Mouse (Mus musculus) gastrocnemius, adult 2 months (tissue): ENCODE measurements around the gene Dnal4. TPM values are rescaled to one million over a fixed set of nuclear protein-coding genes. Genes with fewer than 3 reads are reported as not detected.

Experiments used
- DNase-seq: peaks from one replicate; pipeline ENCODE4 v3.0.0; 2022
- H3K27ac ChIP-seq: fragments of 200-600 bp; 2 replicates; pipeline ENCODE4 v1.8.1; 2022; ENCODE audit warnings: mild to moderate bottlenecking
- H3K4me3 ChIP-seq: fragments of 200-600 bp; 2 replicates; pipeline ENCODE4 v1.8.1; 2022; ENCODE audit warnings: mild to moderate bottlenecking, moderate library complexity
- CTCF ChIP-seq: fragments of 200-600 bp; IDR thresholded peaks from 2 replicates; pipeline ENCODE4 v1.8.1; 2022; ENCODE audit warnings: antibody characterized with exemption, mild to moderate bottlenecking, moderate library complexity
- intact Hi-C: fragments of 180-260 bp; cut with DNase I; formaldehyde crosslinking; loops from one replicate; pipeline ENCODE4 v1.15.1; 2025
- total RNA-seq, 2 experiments: library from RNA; stranded (reverse); gene quantifications; 2 replicates each; pipeline ENCODE4 v1.2.3; 2021

The Dnal4 gene
- total RNA-seq, 2 experiments from 2014 or later, result 4.2 to 6.2 TPM

GRCm38 (mm10) chr15:79767327-79767961 is 10.2 kb downstream of the Dnal4 start:
- intact Hi-C loops, result no loop called here
- no peak for DNase-seq
- no peak overlapping the region for H3K27ac ChIP-seq
- H3K4me3 ChIP-seq, result no peak overlapping the region
- TF ChIP-seq CTCF, result no peak

- no peak overlapping the region for H3K27ac ChIP-seq
- intact Hi-C loops, result no loop called here
- H3K4me3 ChIP-seq, result no peak overlapping the region
- TF ChIP-seq CTCF, result no peak
- no peak for DNase-seq
These were observed 11.0 kb downstream of the Dnal4 start for GRCm38 (mm10) chr15:79766586-79767071.

- DNase-seq, result no peak
- intact Hi-C loops, result no loop called here
- no peak for TF ChIP-seq CTCF
- Histone ChIP-seq H3K27ac (no peak overlapping the region), H3K4me3 (no peak overlapping the region)
These were observed 11.5 kb downstream of the Dnal4 start for GRCm38 (mm10) chr15:79766168-79766567.

- no peak for DNase-seq
- TF ChIP-seq CTCF, result no peak
- no peak overlapping the region; the same call in 1 of the 2 replicates for H3K27ac ChIP-seq
- intact Hi-C loops, result no loop called here
- no peak overlapping the region for H3K4me3 ChIP-seq
These were observed 12.3 kb downstream of the Dnal4 start for GRCm38 (mm10) chr15:79765361-79765760.

- DNase-seq, result no peak
- no peak overlapping the region; the same call in 1 of the 2 replicates for H3K27ac ChIP-seq
- H3K4me3 ChIP-seq, result no peak overlapping the region
- TF ChIP-seq CTCF, result no peak
- intact Hi-C loops, result no loop called here
These were observed 12.9 kb downstream of the Dnal4 start for GRCm38 (mm10) chr15:79764539-79765267.

- intact Hi-C loops, result no loop called here
- Histone ChIP-seq H3K4me3 (no peak overlapping the region), H3K27ac (no peak overlapping the region)
- no peak for TF ChIP-seq CTCF
- no peak for DNase-seq
These were observed 13.9 kb downstream of the Dnal4 start for GRCm38 (mm10) chr15:79763601-79764246.

- intact Hi-C loops, result no loop called here
- no peak for TF ChIP-seq CTCF
- H3K27ac ChIP-seq, result no peak overlapping the region
- H3K4me3 ChIP-seq, result no peak overlapping the region
- DNase-seq, result no peak
These were observed 14.6 kb downstream of the Dnal4 start for GRCm38 (mm10) chr15:79763001-79763400.

GRCm38 (mm10) chr15:79760956-79761355 is 16.7 kb downstream of the Dnal4 start:
- DNase-seq, result no peak
- H3K27ac ChIP-seq, result no peak overlapping the region
- intact Hi-C loops, result no loop called here
- H3K4me3 ChIP-seq, result no peak overlapping the region
- no peak for TF ChIP-seq CTCF

- intact Hi-C loops, result loop anchor here (10.0 kb wide), 1 partner anchor 68 kb away; no protein-coding TSS in a partner anchor
- H3K27ac ChIP-seq, result no peak overlapping the region
These were observed 20.5 kb downstream of the Dnal4 start for GRCm38 (mm10) chr15:79757118-79757517.

GRCm38 (mm10) chr15:79755977-79756625 is 21.5 kb downstream of the Dnal4 start:
- intact Hi-C loops, result loop anchor here (10.0 kb wide), 1 partner anchor 69 kb away; no protein-coding TSS in a partner anchor
- no peak overlapping the region for H3K27ac ChIP-seq
- no peak for TF ChIP-seq CTCF
- DNase-seq, result no peak
- no peak overlapping the region for H3K4me3 ChIP-seq

More at GRCm38 (mm10) chr15:79757118-79757517, 20.5 kb downstream of the Dnal4 start:
- no peak for TF ChIP-seq CTCF
- H3K4me3 ChIP-seq, result no peak overlapping the region
- DNase-seq, result no peak

GRCm38 (mm10) chr15:79755176-79755575 is 22.5 kb downstream of the Dnal4 start:
- Histone ChIP-seq H3K27ac (no peak overlapping the region), H3K4me3 (no peak overlapping the region)
- no peak for DNase-seq
- TF ChIP-seq CTCF, result no peak
- intact Hi-C loops, result loop anchor here (10.0 kb wide), 1 partner anchor 70 kb away; no protein-coding TSS in a partner anchor

GRCm38 (mm10) chr15:79753873-79754272 is 23.8 kb downstream of the Dnal4 start:
- TF ChIP-seq CTCF, result no peak
- Histone ChIP-seq H3K4me3 (no peak overlapping the region), H3K27ac (no peak overlapping the region)
- DNase-seq, result no peak
- intact Hi-C loops, result loop anchor here (10.0 kb wide), 1 partner anchor 71 kb away; no protein-coding TSS in a partner anchor
